Mouse (Mus musculus) embryonic fibroblast, embryonic 13.5 days (primary cell): ENCODE data around the gene Scn5a.

ENCODE experiments used
- CTCF ChIP-seq: IDR thresholded peaks from 2 replicates; pipeline ENCODE4 v1.5.1; 2011; ENCODE audit warnings: mild to moderate bottlenecking, control low read depth, low read length, moderate library complexity, borderline replicate concordance; ENCODE audit not compliant: insufficient read depth
- POLR2A ChIP-seq: IDR thresholded peaks from 2 replicates; pipeline ENCODE4 v1.6.1; 2011; ENCODE audit warnings: low read depth, mild to moderate bottlenecking, control low read depth, low read length, moderate library complexity

- no peak for TF ChIP-seq POLR2A
- TF ChIP-seq CTCF = no peak
These were observed 5.8 kb downstream of the Scn5a start for GRCm38 (mm10) chr9:119573009-119573408.
